Comparison of ENCODE assay signal across 13 mouse cellular contexts in genomic region chr15:79324373-79324772, GRCm38 (mm10). TPM values are rescaled to one million over a fixed set of nuclear protein-coding genes. Genes with fewer than 3 reads are reported as not detected.
DNase-seq lines count a peak whose midpoint lies in the region; ATAC-seq and TF ChIP-seq lines count a peak whose summit lies in the region.
"Had no signal": no experiment of that assay in that cellular context is flagged by ENCODE, and none has a peak within 500 bp of the region (broad histone marks: within the 10 kb centered on the region; RNA-seq: fewer than 3 reads in every experiment).

No protein-coding gene starts in this region.

- no peak for ATAC-seq in lung, embryonic 14.5 days (ENCODE audit: insufficient read depth)
- ATAC-seq in embryonic facial prominence, embryonic 14.5 days (ENCODE audit: low read depth) = no peak
- ATAC-seq in liver, embryonic 16.5 days (ENCODE audit: low read depth) = no peak

- no peak overlapping the region for H3K4me3 ChIP-seq in heart, adult 2 months
- H3K4me3 ChIP-seq in lung, embryonic 14.5 days (ENCODE audit: low read depth, low read length) = no peak overlapping the region
- no peak overlapping the region for H3K4me3 ChIP-seq in lung, adult 2 months (replicated peaks; ENCODE audit: extremely low read depth, low read depth, low read length)
- H3K4me3 ChIP-seq in embryonic facial prominence, embryonic 14.5 days (ENCODE audit: low read depth, low read length) = no peak overlapping the region
- no peak overlapping the region for H3K4me3 ChIP-seq in liver, embryonic 16.5 days (ENCODE audit: low read depth, low read length)
- H3K4me3 ChIP-seq: forebrain, embryonic 12.5 days; left cerebral cortex, adult 2 months; midbrain, embryonic 12.5 days had no signal

- H3K36me3 ChIP-seq in heart, adult 2 months (ENCODE audit: control insufficient read depth, insufficient read depth, low read length) = no peaks in the 10 kb centered on the region
- H3K36me3 ChIP-seq in lung, embryonic 14.5 days (ENCODE audit: insufficient read depth) = no peaks in the 10 kb centered on the region
- no peaks in the 10 kb centered on the region for H3K36me3 ChIP-seq in embryonic facial prominence, embryonic 14.5 days (ENCODE audit: control insufficient read depth, insufficient read depth, low read length)
- no peaks in the 10 kb centered on the region for H3K36me3 ChIP-seq in liver, embryonic 16.5 days (ENCODE audit: control insufficient read depth, insufficient read depth)
- H3K36me3 ChIP-seq: forebrain, embryonic 12.5 days; midbrain, embryonic 12.5 days had no signal

- no peak for TF ChIP-seq CTCF in heart, adult 2 months (IDR thresholded peaks at IDR 0.05)
- TF ChIP-seq CTCF in lung, embryonic 14.5 days (IDR thresholded peaks at IDR 0.05; ENCODE audit: low read depth) = no peak
- TF ChIP-seq CTCF in lung, adult 2 months (IDR thresholded peaks at IDR 0.05; ENCODE audit: insufficient read depth, low read length) = no peak

- WGBS in heart, adult 2 months = 87% methylated on average over 3 of the region's 3 CpGs
- WGBS in lung, embryonic 14.5 days = 96% methylated on average over 2 of the region's 3 CpGs
- WGBS in lung, adult 2 months = 82% methylated on average over 3 of the region's 3 CpGs
- WGBS in embryonic facial prominence, embryonic 14.5 days = 85% methylated on average over 3 of the region's 3 CpGs
- 67% methylated on average over 3 of the region's 3 CpGs for WGBS in liver, embryonic 16.5 days (ENCODE audit: insufficient replicate concordance)

- TF ChIP-seq POLR2A in heart, adult 2 months (IDR thresholded peaks at IDR 0.05; ENCODE audit: insufficient read depth, low read depth, low read length) = no peak
- no peak for TF ChIP-seq POLR2A in lung, adult 2 months (IDR thresholded peaks at IDR 0.05; ENCODE audit: borderline replicate concordance, extremely low read depth, low read depth, low read length)

- peak overlapping the region; percentile 79 for H3K27ac ChIP-seq in heart, adult 2 months
- H3K27ac ChIP-seq in lung, embryonic 14.5 days (ENCODE audit: low read depth) = peak overlapping the region; percentile 54; the same call in 1 of the 2 replicates
- peak overlapping the region; percentile 69 for H3K27ac ChIP-seq in embryonic facial prominence, embryonic 14.5 days (replicated peaks; ENCODE audit: low read depth, low read length)
- peak overlapping the region; percentile 84 for H3K27ac ChIP-seq in liver, embryonic 16.5 days (ENCODE audit: low read length)
- H3K27ac ChIP-seq: midbrain, embryonic 12.5 days had no signal

- no peaks in the 10 kb centered on the region for H3K9me3 ChIP-seq in lung, embryonic 14.5 days (ENCODE audit: low read depth, low read length)
- H3K9me3 ChIP-seq in embryonic facial prominence, embryonic 14.5 days (ENCODE audit: control insufficient read depth, low read length) = no peaks in the 10 kb centered on the region
- H3K9me3 ChIP-seq in liver, embryonic 16.5 days (replicated peaks; ENCODE audit: control insufficient read depth, low read length) = no peaks in the 10 kb centered on the region
- H3K9me3 ChIP-seq: forebrain, embryonic 12.5 days; midbrain, embryonic 12.5 days had no signal

- no peak overlapping the region for H3K4me2 ChIP-seq in lung, embryonic 14.5 days
- no peak overlapping the region for H3K4me2 ChIP-seq in embryonic facial prominence, embryonic 14.5 days (ENCODE audit: low read depth, low read length)
- H3K4me2 ChIP-seq in liver, embryonic 16.5 days (ENCODE audit: low read depth, low read length) = no peak overlapping the region
- H3K4me2 ChIP-seq: forebrain, embryonic 12.5 days; midbrain, embryonic 12.5 days had no signal

- H3K79me2 ChIP-seq in heart, adult 2 months (replicated peaks; ENCODE audit: control insufficient read depth, insufficient read depth, low read length) = no peaks in the 10 kb centered on the region

- H3K27me3 ChIP-seq in heart, adult 2 months (ENCODE audit: control insufficient read depth, insufficient read depth, low read length) = no peaks in the 10 kb centered on the region
- H3K27me3 ChIP-seq in lung, embryonic 14.5 days (ENCODE audit: insufficient read depth, low read length) = no peaks in the 10 kb centered on the region
- no peaks in the 10 kb centered on the region for H3K27me3 ChIP-seq in embryonic facial prominence, embryonic 14.5 days (replicated peaks; ENCODE audit: control insufficient read depth, insufficient read depth, low read length)
- no peaks in the 10 kb centered on the region for H3K27me3 ChIP-seq in liver, embryonic 16.5 days (ENCODE audit: control insufficient read depth, insufficient read depth, low read depth, low read length)
- H3K27me3 ChIP-seq: forebrain, embryonic 12.5 days; midbrain, embryonic 12.5 days had no signal

- no peak overlapping the region for H3K9ac ChIP-seq in heart, adult 2 months (ENCODE audit: low read depth, low read length)
- no peak overlapping the region for H3K9ac ChIP-seq in lung, embryonic 14.5 days
- no peak overlapping the region for H3K9ac ChIP-seq in embryonic facial prominence, embryonic 14.5 days (ENCODE audit: low read depth, low read length)
- H3K9ac ChIP-seq in liver, embryonic 16.5 days (ENCODE audit: low read depth, low read length) = no peak overlapping the region; the same call in 1 of the 2 replicates
- H3K9ac ChIP-seq: forebrain, embryonic 12.5 days; midbrain, embryonic 12.5 days had no signal

- intact Hi-C loops in heart, adult 2 months (cut with DNase I) = loop anchor here (5.0 kb wide), 3 partner anchors 33 to 53 kb away; no protein-coding TSS in a partner anchor
- intact Hi-C loops in heart, postnatal 25 days (cut with DNase I) = loop anchor here (5.0 kb wide), 1 partner anchor 92 kb away; no protein-coding TSS in a partner anchor

- peaks cover 21% of the 10 kb centered on the region for H3K4me1 ChIP-seq in heart, adult 2 months (ENCODE audit: control insufficient read depth, insufficient read depth, low read length)
- peaks cover 22% of the 10 kb centered on the region for H3K4me1 ChIP-seq in lung, embryonic 14.5 days (ENCODE audit: insufficient read depth)
- peaks cover 21% of the 10 kb centered on the region for H3K4me1 ChIP-seq in lung, adult 2 months (ENCODE audit: control insufficient read depth, insufficient read depth, low read length)
- H3K4me1 ChIP-seq in embryonic facial prominence, embryonic 14.5 days (ENCODE audit: control insufficient read depth, insufficient read depth, low read length) = peaks cover 25% of the 10 kb centered on the region; the same call in 1 of the 2 replicates
- peaks cover 60% of the 10 kb centered on the region for H3K4me1 ChIP-seq in liver, embryonic 16.5 days (ENCODE audit: control insufficient read depth, low read depth, low read length)

- DNase-seq in heart, adult 2 months = no peak
- no peak for DNase-seq in heart, postnatal 25 days (ENCODE audit: low spot score)
- DNase-seq in lung, embryonic 14.5 days = no peak
- no peak for DNase-seq in lung, adult 2 months
- no peak for DNase-seq in embryonic facial prominence, embryonic 14.5 days (ENCODE audit: low spot score)
- no peak for DNase-seq in left cerebral cortex, adult 18-20 months (ENCODE audit: low spot score in 2 of 2)
- no peak for DNase-seq in cerebellum, adult 8-10 months
- DNase-seq: cerebellum, postnatal 25 days; retina, postnatal 1 day had no signal

- TF ChIP-seq EP300 in heart, adult 2 months (IDR thresholded peaks at IDR 0.05; ENCODE audit: insufficient read depth, low read depth, low read length) = no peak

RNA-seq across cellular contexts. Expression of gene Pla2g6, which starts 3.8 kb away (rescaled TPM):
- 10 to 100 TPM; 10.7 to 11.0 TPM for total RNA-seq in heart, adult 2 months (2021)
- polyA plus RNA-seq in heart, adult 2 months (2012; rRNA removed) = 11.7 and 14.0 TPM in 2 replicates
- total RNA-seq in heart, postnatal 25 days (2021) = 1 to 10 TPM; 9.6 to 9.9 TPM
- 15.2 and 18.4 TPM in 2 replicates for polyA plus RNA-seq in lung, embryonic 14.5 days (2014; fragmentation: Nextera tagmentation; extraction: Ambion mirVana)
- polyA plus RNA-seq in lung, adult 2 months (2012; rRNA removed) = 25.9 and 26.1 TPM in 2 replicates
- polyA plus RNA-seq in embryonic facial prominence, embryonic 14.5 days (2014; fragmentation: Nextera tagmentation; extraction: Ambion mirVana) = 13.3 and 14.6 TPM in 2 replicates
- 16.7 and 19.5 TPM in 2 replicates for polyA plus RNA-seq in liver, embryonic 16.5 days (2015; fragmentation: Nextera tagmentation; extraction: Ambion mirVana)
- total RNA-seq in left cerebral cortex, adult 18-20 months (2021) = 10 to 100 TPM; 18.4 to 21.2 TPM

RNA-seq across cellular contexts. Expression of gene Maff, which starts 22.0 kb away (rescaled TPM):
- total RNA-seq in heart, adult 2 months (2021) = 10 to 100 TPM in 1 of 2 experiments, 1 to 10 TPM in 1; 9.3 to 13.7 TPM
- polyA plus RNA-seq in heart, adult 2 months (2012; rRNA removed) = 3.4 and 4.3 TPM in 2 replicates
- 1 to 10 TPM; 8.1 to 8.3 TPM for total RNA-seq in heart, postnatal 25 days (2021)
- polyA plus RNA-seq in lung, embryonic 14.5 days (2014; fragmentation: Nextera tagmentation; extraction: Ambion mirVana) = 3.3 and 4.3 TPM in 2 replicates
- 12.1 and 21.0 TPM in 2 replicates for polyA plus RNA-seq in lung, adult 2 months (2012; rRNA removed)
- polyA plus RNA-seq in embryonic facial prominence, embryonic 14.5 days (2014; fragmentation: Nextera tagmentation; extraction: Ambion mirVana) = 2.6 and 2.8 TPM in 2 replicates
- 2.3 and 3.3 TPM in 2 replicates for polyA plus RNA-seq in liver, embryonic 16.5 days (2015; fragmentation: Nextera tagmentation; extraction: Ambion mirVana)
- 1 to 10 TPM; 1.8 to 2.8 TPM for total RNA-seq in left cerebral cortex, adult 18-20 months (2021)

RNA-seq across cellular contexts. Expression of gene Baiap2l2, which starts 39.0 kb away (rescaled TPM):
- total RNA-seq in heart, adult 2 months (2021) = under 1 TPM; 0.78 to 0.84 TPM
- 0.70 and 2.9 TPM in 2 replicates for polyA plus RNA-seq in heart, adult 2 months (2012; rRNA removed)
- total RNA-seq in heart, postnatal 25 days (2021) = 1 to 10 TPM in 1 of 2 experiments, under 1 TPM in 1; 0.78 to 2.4 TPM
- 3.1 and 3.9 TPM in 2 replicates for polyA plus RNA-seq in lung, embryonic 14.5 days (2014; fragmentation: Nextera tagmentation; extraction: Ambion mirVana)
- polyA plus RNA-seq in lung, adult 2 months (2012; rRNA removed) = 2.1 and 2.6 TPM in 2 replicates
- 5.6 and 6.9 TPM in 2 replicates for polyA plus RNA-seq in embryonic facial prominence, embryonic 14.5 days (2014; fragmentation: Nextera tagmentation; extraction: Ambion mirVana)
- polyA plus RNA-seq in liver, embryonic 16.5 days (2015; fragmentation: Nextera tagmentation; extraction: Ambion mirVana) = 1.7 and 2.6 TPM in 2 replicates
- total RNA-seq in left cerebral cortex, adult 18-20 months (2021) = 1 to 10 TPM; 3.1 to 4.9 TPM
